Mouse (Mus musculus) spleen, embryonic (tissue): Measurements from ENCODE around the gene Evx2.

Experiments
- CTCF ChIA-PET: fragments of 350-600 bp; sonication (Branson Sonifier 250); formaldehyde crosslinking; loops from one replicate; lab custom pipeline; 2022; lab: Charles Lee

Evx2 gene

DNA sequence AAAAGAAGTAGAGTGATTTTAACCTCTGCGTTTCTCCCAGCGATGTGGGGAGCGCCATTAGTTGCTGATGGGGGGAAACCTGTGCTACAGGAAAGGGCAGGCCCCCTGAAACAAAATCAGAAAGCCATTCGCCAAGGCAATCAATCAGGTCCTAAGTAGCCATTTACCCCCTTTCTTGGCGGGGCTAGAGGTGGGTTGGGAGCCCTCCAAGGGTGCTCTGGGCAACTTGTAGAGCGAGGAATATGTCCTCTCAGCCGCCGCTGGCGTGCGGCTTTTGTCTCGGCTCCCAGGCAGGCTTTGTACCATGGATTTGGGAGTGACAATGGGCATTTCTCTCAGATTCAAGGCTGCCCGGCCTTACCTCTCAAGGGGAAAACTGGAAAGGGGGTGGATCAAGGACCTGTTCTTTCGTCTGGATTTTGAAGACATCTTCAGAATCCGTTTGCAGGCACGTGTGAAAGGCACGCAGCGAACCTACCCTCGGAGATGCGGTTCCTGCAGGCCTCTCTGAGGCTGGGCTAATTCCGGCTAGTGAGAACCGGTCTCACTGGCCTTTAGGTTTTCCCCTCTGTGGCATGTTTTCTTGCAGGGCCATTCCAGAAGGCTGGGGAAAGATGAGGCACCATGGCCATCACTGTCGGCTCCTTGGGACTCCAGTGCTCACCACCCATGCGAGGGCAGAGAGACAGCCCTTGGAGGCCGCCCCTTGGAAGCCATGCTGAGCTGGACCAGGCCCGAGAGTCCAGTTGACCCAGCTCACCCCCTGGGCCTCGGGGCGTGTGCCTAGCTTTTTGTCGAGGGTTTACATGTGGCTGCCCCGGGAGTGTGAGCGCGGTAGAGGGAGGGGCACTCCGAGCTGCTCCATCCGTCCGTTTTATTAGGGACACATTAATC, 37.3 kb upstream of the Evx2 start:
- CTCF ChIA-PET, result no interaction called here

DNA sequence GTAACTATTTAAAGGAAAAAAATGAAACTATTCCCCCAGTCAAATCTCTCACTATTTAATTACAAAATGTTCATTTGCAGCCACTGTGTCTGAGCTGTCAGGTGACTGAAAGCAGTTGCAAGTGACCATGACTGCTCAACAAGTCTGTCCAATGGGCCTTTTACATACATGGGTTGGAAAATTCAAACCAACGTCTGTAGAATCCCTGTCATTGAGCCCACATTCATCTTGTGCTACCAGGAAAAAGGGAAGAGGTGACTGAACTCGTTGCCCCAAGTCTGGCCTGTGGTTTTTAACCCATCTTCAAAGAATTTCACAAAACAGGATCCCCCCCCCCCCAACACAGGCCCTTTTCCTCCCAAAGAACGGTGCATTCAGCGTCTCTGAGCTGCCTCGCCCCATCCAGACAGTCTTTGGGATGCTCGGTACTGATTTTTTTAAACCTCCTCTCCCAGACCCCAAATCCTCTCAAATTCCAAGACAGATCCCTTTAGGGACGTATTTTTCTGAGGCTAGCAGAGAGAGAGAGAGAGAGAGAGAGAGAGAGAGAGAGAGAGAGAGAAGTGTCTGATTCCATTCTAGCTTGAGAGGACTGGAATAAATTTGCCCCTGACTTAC, 36.6 kb upstream of the Evx2 start:
- CTCF ChIA-PET, result no interaction called here

DNA sequence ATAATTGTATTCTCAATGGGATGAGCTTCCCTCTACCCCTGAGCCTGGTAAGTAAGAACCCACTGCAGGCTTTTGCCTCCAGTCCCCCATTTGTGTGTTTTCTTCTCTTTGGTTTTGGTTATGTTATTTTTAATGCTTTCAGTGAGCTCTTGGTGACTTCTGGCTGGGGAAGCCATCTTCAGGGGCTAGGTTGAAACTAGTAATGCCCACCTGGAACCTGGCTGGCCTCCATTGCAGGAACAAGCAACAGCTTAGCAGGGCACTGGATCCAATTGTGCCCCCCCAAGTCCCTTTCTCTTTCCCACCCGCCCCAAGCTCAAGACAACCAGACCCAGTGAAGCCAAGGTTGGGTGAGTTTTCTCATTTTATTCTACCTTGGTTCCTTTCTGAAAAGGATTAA, 36.0 kb upstream of the Evx2 start:
- CTCF ChIA-PET, result no interaction called here

DNA sequence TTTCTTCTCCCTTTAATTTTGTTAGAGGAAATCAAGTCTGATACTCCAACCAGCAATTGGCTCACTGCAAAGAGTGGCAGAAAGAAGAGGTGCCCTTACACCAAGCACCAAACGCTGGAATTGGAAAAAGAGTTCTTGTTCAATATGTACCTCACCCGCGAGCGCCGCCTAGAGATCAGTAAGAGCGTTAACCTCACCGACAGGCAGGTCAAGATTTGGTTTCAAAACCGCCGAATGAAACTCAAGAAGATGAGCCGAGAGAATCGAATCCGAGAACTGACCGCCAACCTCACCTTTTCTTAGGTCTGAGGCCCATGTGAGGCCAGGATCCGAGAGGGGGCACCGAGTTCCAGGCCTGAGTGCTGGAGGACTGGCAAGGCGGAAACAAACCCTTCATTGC, 34.7 kb upstream of the Evx2 start:
- CTCF ChIA-PET, result no interaction called here

DNA sequence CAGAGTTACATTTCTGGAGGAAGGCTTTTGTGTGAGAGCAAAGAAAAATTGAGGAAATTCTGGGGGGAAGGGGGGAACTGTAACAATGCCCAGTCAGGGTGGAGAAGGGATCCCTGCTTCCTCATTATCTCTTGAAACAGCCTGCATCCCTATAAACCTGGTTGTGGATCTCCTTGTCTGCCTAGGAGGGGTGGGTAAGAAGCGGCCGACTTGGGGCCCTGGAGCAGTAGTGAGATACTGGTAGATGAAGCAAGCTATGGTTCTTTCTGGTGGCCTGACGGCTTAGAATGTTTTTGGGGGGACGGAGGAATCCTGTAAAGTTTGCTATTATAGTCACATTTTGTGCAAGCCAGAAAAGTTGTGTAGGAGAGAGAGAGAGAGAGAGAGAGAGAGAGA, 34.1 kb upstream of the Evx2 start:
- CTCF ChIA-PET, result no interaction called here

- CTCF ChIA-PET, result no interaction called here
Observed at GRCm38 (mm10) chr2:74692808-74693431, 33.6 kb upstream of the Evx2 start.

DNA sequence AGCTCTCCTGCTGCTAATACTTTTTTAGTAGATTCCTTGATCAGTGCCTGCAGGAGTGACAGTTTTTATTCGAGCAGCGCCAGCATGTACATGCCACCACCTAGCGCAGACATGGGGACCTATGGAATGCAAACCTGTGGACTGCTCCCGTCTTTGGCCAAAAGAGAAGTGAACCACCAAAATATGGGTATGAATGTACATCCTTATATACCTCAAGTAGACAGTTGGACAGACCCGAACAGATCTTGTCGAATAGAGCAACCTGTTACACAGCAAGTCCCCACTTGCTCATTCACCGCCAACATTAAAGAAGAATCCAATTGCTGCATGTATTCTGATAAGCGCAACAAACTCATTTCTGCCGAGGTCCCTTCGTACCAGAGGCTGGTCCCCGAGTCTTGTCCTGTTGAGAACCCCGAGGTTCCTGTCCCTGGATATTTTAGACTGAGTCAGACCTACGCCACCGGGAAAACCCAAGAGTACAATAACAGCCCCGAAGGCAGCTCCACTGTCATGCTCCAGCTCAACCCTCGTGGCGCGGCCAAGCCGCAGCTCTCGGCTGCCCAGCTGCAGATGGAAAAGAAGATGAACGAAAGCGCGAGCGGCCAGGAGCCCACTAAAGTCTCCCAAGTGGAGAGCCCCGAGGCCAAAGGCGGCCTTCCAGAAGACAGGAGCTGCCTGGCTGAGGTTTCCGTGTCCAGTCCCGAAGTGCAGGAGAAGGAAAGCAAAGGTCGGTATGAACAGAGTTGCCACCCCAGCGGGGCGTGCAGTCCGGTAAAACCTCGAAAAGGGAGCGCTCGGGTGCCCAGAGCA, 32.8 kb upstream of the Evx2 start:
- CTCF ChIA-PET, result no interaction called here

- CTCF ChIA-PET, result no interaction called here
Observed at GRCm38 (mm10) chr2:74691022-74691951, 31.9 kb upstream of the Evx2 start, which contains the start of gene Hoxd10. TSS of gene Hoxd10 (plus strand) at chr2:74691924.

DNA sequence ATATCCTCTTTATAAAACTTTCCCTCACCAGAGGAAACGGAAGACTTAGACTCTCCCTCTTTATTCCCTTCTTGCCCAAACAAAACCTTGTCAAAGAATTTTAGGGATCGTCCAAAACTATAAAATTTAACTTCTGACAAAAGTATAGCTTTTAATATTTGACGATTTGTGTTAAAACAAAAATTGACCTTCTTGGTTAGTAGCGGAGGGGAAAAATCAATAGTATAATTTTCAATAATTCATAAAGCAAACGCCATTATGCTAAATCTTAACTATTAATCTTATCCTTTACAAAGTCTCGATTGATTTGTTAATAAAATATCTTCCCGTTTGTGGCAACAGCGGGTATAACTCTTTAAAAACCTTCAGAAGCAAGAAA, 31.0 kb upstream of the Evx2 start:
- CTCF ChIA-PET, result interaction anchor here (0.7 kb wide), 1 partner anchor 55 kb away, joined by 3 read pairs; no protein-coding TSS in a partner anchor

DNA sequence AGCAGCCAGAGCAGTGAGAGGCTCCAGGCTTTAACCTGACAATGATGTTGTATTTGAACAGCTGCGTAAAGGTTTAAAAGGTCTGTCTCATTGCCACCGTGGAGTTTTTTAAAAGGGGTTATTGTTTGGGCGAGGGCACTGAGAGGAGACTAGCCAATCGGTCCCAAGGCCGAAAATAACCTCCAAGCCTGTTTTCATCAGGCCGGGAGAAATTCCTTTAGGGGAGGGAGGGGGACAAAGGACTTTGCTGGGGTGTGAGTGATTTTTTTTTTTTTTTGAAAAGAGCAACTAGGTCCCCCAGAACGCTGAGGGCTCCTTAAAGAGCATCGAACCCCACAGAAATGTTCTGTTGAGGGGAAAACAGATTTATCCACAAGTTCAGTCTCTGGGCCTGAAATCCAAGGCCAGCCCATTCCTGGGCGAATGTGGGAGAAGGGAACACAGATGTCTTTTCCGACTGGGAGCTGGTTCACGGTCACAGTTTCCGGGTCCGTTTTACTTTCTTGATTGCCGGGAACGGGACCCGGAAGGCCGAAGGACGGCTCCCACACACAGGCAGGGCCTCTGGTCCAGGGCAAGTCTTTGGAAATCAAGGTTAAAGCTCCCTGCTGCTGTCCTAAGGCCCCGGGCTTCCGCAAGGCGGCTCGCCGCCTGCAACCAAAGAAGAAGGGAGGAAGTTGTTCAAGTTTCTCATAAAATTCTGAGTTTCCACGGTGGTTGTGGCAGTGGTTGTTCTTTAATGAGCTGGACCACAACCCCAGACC, 30.4 kb upstream of the Evx2 start:
- CTCF ChIA-PET, result interaction anchor here (0.7 kb wide), 1 partner anchor 56 kb away, joined by 3 read pairs; no protein-coding TSS in a partner anchor

DNA sequence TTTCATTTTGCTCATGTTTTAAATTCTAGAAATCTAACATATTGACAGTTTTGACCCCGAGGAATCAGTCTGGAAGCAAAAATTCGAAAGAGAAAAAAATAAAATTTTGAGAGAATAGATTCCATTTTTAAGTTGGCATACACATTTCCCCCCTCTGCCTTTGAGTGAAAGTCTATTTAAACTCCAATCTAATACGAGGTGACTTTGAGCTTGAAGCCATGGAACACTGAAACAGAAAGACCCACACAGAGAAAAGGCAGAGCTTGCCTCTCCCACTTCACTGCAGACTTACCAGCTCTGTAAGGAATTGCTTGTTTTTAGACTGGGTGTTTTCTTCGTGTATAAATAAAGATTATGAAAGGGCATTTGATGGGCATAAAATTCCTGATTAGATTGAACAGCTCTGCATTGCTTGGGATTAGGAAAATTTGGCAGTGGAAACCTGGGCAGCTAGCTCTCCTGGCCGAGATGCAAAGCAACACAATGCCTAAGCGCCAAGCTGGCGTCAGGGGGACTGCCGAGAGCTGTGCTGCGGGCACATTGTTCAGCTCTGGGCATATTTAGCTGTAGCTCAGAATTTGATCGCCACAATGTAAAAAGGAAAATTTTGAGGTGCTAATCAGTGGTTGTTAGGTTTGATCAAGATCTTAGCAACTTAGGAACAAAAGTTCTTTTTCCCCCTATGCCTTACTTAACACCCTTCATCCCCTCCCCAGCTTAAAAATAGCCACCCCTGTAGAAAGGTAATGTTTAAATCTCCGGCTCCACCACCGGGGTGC, 29.6 kb upstream of the Evx2 start:
- CTCF ChIA-PET, result no interaction called here

DNA sequence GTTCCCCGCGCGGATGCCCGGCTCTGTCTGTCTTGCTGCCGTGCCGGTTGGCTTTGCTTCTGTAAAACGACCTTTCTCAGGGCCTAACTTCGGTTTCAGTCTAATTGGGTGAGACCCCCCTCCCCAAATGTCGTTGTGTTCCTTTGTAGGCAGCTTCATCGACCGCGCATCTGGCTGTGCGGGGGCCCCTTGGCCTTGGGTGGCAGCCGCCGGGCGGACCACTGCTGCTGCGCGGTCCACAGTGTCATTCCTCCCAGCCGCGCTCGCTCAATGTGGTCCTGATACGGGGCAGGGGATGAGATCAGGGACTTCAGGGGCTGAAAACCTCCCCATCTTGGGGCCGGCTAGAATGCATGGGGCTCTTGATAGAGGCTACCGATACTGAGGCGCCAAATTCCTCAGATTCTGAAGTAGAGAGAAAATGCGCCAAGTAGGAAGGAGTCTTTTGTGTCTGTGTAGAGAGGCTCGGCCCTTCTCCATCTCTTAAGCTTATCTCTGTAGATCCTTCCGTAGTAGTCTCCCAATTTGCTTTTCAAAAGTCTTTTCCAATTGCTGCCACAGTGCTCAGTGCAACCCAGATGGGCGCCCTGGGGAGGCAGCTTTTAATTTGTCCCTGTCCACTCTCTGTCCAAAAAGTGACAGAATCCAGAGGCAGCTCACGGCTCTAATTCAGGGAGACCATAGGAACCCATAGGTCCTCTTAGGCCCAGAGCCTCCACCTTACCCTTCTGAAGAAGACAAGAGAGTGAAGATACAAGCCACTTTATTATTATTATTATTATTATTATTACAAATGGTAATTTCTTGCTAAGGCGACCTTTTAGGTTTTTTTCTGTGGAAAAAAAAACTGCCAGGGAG, 28.6 kb upstream of the Evx2 start:
- CTCF ChIA-PET, result no interaction called here

DNA sequence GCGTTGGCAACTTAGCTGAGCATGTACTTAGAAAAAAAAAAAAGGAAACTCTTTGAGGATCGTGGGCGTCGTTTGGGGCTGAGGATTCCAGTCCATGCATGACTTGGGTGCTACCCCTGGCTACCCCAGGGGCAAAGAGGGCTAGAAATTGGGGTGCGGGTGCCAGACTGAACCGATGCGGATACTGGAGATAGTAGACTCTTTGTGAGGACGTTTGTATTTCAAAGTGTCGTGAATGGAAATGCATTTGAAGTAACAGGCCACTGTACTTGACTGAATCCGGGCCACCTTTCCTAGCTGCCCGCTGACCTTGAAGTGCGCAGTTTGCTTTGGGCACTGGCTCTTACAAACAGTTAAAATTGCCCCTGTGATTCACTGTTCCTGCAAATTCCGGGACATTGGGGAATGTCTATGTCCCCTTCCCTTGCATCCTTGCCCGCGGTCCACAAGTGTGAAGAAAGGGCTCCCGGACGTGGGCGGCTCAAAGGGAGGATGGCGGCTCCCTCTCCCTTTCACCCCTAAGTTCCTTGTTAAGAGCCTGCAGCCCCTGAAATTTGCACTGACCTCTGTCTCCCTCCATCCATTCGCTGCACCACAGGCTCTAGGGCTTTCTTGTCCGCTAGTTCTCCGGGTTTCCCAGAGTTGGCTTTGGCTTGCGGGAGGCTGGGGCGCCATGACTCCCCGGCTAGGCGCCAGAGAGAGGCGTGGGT, 27.8 kb upstream of the Evx2 start:
- CTCF ChIA-PET, result interaction anchor here (0.7 kb wide), 1 partner anchor 17 kb away, joined by 3 read pairs; no protein-coding TSS in a partner anchor

GRCm38 (mm10) chr2:74686301-74686987, 27.1 kb upstream of the Evx2 start:
- CTCF ChIA-PET, result interaction anchor here (0.7 kb wide), 1 partner anchor 16 kb away, joined by 3 read pairs; no protein-coding TSS in a partner anchor

DNA sequence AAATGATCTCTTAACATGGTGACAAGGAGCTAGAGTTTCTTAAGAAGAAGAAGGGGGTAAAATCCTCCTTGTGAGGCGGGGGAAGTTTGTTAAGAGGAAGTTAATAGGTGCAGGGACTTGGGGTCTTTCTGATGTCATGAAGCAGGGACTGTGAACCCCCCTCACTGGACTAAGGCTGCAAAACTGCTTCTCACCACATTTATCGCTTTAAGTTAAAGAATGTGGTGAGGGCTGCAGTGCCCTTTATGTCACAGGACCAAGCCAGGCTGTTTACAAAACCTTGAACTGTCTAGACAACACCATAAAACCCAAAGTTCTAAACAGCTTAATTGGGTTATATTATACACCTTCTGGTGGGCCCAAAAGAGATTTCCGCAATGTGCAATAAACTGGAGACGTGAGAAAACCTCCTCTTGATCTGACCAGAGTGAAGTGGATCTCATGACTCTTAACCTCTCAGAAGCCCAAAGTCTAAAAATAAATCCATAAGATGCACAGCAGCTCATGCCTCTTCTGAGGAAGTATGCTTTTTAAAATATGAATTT, 25.8 kb upstream of the Evx2 start:
- CTCF ChIA-PET, result no interaction called here

DNA sequence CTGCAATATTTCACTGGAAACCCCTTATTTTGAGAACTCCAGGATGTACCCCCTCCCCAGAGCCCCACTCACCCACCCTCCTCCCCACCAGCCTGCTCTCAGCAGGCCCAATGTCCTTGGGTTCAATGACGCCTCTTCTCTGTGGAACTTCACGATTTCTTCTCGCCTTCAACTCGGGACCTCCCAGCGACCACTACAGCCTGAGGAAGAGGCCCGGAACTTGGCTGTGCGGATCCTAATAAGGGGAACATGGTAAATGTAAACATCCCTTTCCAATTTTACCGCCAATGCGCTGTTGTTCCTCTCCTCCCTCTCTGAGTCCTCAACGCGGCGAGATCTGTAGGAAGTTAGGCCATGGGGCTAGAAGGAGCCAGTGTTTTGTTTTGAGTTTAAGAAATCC, 24.7 kb upstream of the Evx2 start:
- CTCF ChIA-PET, result no interaction called here
